Mouse (Mus musculus): Measurements from ENCODE around the gene Akap5.

Gene Akap5

DNA sequence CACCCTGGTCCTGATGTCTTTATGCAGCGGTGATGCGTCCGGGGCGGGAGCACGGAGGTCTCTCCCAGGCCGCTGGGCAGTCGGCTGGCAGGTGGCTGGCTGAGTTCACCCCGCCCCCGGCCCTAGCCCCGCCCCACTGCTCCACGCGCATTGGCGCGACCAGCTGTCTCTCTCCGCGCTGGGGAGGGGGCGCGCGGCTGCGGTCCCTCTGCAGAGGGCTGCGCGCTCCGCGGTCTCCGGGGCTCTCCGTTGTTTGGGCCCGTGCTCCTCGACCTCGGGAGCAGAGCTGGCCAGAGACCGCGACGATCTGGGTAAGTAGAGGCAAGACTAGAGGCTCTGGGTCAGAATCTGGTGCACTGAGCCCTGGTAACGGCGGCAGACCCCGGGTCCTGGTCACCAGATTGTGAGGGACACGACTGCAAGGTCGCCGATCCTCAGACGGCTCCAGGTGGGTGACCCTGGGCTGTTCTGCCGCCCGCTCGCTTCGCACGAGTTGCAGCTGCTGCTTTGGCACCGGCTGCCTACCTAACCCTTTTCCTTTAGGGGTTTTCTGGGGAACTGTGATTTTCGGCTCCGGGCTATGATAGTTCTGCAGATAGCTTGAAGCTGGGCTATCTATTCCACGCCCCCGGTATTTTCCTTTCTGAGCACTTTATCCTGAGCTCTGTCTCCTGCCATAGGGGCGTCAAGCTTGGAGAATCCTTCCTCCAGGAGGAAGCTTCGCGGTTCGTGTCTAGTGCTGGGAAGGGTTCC, at the start of gene Akap5:
TSS of gene Akap5 (plus strand) at position 213 of the 753 bp plus-strand sequence.
- DNase-seq (ENCODE audit: low read depth, low spot score): peak; percentile 87

DNA sequence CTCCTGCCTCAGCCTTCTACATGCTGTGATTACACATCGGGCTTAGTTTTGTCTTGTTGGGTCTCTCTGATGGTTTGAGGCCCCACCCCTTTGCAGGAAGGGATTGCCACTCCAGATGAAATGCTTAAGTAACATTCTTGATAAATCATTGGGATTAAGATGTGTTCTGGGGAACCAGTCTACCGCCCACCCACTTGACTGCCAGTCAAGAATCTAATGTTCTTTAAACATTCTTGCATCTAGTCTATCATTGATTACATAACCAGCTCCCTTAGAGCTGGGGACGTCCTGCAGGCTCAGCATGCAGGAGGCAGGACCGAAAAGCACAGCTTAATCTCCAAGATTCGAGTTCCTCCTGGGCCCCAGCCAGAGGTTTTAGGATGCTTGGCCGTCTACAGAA, 46.5 kb upstream of the Akap5 start:
- DNase-seq (ENCODE audit: low read depth, low spot score): no peak

DNA sequence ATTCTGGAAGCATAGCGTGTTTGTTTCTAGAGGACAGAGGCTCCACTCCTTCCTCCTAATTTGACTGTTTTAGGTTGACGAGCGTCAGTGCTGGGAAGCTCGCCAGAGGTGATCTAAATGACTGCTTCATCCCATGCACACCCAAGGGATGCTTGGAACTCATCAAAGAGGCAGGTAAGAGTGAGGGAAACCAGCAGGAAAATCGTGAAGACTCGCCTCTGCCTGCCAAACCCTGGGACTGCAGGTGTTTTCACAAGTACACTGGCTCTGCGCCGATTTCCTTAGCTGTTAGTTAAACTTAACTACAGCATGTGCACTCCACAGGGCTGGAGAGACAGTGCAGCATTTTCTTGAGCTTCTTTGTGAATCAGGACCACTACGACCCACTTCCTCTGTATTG, 44.1 kb upstream of the Akap5 start:
- DNase-seq (ENCODE audit: low read depth, low spot score): no peak

DNA sequence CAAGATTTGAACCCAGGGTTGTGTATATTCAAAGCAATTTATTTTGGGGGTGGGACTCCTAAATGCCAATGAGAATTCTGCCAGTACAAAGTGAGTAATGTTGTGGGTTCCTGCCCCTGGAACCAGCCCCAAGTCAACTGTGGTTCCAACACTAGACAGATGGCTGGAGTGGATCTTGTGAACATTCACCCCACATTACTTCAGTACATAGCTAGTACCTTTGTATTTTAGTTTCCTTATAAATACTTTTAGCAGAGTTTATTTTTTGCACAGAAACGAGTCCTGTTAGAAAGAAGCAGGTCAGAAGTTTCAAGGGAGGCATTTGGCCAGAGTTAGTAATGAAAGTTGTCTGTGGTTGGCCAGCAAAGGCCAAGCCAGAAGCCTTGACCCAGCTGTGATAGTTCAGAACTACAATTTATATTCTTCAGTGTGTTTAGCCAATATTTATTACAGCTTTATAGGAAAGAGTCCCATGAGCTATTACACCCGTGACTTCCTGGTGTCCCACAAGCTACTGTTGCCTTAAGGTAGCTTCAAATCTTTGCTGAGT, 43.5 kb upstream of the Akap5 start:
- no peak for DNase-seq (ENCODE audit: low read depth, low spot score)

DNA sequence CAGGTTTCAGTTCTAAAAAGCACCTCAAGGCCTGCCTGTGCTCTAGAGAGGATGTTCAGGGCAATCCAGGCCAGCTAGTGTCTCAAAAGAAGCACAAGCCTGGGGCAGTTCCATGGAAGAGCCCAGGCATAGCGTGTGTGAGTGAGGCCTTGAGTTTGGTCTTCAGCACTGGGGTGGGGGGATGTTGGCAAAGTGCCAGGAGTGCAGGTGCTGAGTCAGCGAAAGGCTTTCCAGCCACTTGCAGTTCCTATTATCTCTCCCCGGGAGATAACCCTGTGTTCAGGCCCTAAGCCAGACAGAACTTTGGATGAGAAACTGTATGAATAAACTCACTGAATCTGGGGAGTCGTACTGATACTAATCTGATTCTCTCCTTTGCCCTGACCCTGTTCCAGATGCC, 42.6 kb upstream of the Akap5 start:
- DNase-seq (ENCODE audit: low read depth, low spot score): peak; percentile 15

DNA sequence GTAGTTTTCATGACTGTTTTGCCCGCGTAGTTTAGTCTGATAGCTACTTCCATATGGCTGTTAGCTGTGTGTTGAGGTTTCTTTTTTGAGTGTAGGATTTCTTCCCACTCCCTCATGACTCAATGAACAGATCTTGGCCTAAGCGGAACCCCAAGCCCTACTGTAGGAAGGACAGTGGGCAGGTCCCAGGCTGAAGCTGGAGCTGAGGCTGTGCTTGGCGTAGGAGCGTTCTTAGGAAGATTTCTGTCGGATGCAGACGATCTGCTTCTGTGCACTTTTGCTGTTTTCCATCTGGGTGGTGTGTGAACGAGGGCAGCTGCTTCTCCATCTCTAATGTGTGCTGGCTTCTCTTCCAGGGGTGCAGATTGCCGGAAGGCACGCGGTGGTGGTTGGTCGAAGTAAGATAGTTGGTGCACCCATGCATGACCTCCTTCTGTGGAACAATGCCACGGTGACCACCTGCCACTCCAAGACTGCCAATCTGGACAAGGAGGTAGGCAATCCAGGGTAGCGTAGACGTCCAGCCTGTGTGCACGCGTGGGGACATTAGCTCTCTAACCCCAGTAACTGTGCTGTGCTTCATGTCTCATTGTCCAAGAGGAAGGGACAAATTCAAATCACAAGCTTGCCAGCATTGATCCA, 42.0 kb upstream of the Akap5 start:
- no peak for DNase-seq (ENCODE audit: low read depth, low spot score)

DNA sequence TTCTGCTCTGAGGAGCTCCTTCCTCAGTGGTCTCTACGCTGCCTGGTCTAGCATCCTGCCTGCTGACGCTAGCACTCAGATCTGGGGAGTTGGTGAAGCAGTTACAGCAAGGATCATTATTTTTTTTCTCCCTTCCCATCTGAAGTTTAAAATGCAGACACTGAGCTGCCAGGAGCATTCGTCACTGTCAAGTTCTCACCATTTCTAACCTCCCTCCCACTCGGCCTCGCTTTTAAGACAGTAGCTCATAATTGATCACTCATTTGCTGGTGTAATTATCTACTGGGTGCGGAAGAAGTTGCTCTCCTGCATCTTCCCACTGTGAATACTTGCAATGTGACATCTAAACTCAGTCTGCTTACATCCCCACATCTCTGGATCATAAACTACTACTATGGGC, 39.3 kb upstream of the Akap5 start:
- no peak for DNase-seq (ENCODE audit: low read depth, low spot score)

DNA sequence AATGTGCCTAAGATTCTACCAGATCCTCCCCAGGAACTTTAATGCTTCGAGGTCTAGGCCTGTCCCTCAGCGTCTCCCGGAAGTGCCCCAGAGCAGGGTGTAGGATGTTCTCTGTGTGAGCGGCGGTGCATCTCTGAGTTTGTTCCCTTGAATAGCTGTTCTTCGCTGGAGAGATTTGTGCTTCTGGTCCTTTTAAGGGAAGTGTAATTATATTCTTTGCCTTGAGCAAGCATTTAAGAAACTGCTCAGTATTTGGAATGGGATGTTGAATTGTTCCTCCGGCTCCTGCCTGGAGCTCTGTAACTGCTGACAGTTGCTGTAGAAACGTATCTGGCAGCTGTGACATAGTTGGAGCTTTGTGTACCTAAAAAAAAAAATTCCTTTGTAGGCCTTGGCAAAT, 36.7 kb upstream of the Akap5 start:
- no peak for DNase-seq (ENCODE audit: low read depth, low spot score)

DNA sequence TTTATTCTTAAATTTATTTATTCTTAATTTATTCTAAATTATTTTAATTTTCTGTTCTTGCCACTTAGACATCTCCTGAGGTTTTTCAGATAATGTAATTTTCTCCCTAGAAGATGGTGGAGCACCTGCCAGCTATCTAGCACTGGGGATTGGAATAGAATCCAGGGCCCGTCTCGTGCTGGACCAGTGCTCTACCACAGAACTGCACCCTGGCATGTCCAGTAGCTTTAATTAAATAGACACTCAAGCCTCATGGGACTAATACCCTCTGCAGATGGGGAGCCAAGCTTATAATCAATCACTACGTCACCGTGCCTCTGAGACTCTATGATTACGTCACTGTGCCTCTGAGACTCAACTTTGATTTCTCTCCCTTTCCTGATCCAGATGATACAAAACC, 36.2 kb upstream of the Akap5 start:
- DNase-seq (ENCODE audit: low read depth, low spot score): no peak

DNA sequence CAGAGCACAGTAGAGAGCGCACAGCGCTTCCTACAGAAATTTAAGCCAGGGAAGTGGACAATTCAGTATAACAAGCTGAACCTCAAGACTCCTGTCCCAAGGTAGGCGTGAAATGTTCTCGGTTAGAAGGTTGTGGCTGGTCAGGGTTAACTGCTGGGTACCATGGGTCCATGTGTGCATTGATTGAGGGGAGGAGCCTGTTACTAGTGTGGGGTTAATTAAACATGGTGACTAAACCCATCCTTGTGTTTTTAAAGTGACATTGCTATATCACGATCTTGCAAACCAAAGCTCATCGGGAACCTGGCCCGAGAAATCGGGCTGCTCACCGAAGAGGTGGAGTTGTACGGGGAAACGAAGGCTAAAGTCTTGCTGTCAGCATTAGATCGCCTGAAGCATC, 35.3 kb upstream of the Akap5 start:
- no peak for DNase-seq (ENCODE audit: low read depth, low spot score)

DNA sequence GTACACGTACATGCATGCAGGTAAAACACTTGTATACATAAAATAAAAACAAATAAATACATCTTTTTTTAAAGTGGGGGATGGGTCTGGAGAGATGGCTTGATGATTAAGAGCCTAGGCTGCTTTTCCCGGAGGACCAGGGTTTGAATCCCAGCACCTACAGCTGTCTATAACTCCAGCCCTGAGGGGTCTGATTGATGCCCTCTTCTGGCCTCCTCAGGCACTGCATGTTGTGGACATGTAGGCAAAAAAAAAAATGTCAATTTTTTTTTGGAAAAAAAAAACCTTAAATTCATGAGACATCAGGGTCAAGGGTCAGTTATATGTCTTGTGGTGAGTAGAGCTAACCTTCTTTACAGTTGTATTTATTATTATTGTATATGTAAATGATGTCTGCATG, 34.4 kb upstream of the Akap5 start:
- DNase-seq (ENCODE audit: low read depth, low spot score): no peak

DNA sequence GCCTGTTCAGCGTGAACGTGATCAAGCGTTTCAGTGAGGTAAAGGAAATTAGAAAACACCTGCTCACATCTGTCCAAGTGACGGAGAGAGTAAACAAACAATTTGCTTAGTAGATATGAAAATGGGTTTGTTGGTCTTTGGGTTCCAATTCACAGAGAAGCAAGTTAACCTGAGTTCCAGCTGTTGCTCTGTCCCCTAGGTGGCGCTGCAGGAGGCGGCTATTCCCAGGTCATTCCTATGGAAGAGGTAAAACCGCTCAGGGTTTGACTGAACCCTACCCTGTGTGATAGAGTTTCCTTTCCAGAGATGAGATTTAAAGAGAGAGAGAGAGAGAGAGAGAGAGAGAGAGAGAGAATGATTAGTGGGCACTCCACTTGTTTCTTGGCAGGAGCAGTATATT, 31.5 kb upstream of the Akap5 start:
- peak; percentile 53 for DNase-seq (ENCODE audit: low read depth, low spot score)

DNA sequence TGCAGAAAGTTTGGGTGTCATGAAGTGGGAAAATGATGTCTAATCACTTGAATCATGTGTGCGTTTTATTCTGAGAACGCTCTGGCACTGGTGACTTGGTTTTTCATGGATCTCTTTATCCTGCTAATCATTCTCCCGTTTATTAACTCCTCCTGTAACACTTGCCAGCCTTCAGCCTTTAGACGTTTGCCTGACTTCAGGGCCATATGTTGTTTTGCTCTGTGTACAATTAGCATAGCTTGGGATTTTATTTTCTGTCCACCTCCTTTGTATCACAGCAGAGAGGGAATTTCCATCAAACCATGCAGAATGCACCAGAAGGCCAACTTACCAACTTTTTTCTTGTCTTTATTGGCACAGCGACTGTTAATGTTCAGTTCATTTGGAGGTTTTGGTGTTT, 26.9 kb upstream of the Akap5 start:
- DNase-seq (ENCODE audit: low read depth, low spot score): no peak

DNA sequence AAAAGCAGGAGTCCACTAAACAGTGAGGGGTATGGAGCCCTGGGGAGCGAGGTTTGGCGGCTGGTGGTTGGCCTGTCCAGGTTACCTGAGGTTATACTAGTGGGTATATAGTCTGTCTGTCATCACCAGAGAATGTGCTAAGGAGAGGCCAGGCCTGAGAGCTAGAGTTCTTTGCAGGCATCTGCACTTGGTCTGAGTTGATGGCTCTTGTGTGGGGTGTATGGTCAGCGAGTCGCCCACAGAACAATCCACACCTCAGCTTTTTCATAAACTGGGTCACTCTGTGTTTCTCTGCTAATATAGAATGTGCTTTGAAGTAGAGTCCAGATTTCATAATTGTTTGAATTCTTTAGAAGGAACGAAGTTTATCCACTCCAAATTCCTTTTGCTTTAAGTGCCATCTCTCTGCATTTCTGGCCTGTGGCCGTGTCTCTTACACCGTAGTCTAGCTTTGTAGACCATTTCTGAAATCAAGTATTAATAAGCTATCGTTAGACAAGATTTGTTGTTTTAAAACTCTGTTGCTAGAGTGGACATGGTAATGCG, 25.3 kb upstream of the Akap5 start:
- no peak for DNase-seq (ENCODE audit: low read depth, low spot score)

DNA sequence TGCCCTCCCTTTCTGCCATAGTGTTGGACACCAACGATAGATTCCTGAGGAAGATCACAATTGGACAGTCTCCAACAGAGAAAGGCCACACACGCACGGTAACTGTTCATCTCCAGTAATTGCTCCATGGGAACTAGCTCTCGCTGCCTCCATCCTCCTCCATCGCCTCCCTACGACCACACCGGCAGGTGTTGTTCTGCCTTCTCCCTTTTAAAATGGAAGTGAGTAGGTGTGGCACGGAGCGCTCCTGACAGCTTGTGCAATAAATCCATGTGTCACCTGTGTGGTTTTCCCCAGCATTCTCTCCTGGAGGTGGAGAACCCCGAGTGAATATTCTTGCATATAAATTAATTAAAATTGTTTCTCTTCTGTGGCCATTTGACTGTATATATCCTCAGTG, 24.3 kb upstream of the Akap5 start:
- DNase-seq (ENCODE audit: low read depth, low spot score): no peak

DNA sequence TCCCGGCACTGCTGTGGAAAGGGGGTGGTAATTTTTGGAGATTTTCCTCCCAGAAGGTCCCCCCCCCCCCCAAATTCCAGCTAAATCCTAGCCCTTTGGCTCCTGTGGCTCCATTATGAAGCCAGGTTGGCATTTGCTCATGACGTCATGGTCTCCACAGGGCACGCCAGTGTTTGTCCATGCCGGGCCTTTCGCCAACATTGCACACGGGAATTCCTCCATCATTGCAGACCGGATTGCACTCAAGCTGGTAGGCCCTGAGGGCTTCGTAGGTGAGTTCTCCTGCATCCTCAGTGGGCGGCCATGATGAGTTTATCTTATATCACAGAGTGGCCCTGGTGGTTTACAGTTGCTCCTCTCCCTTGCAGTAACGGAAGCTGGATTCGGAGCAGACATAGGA, 21.2 kb upstream of the Akap5 start:
- no peak for DNase-seq (ENCODE audit: low read depth, low spot score)

DNA sequence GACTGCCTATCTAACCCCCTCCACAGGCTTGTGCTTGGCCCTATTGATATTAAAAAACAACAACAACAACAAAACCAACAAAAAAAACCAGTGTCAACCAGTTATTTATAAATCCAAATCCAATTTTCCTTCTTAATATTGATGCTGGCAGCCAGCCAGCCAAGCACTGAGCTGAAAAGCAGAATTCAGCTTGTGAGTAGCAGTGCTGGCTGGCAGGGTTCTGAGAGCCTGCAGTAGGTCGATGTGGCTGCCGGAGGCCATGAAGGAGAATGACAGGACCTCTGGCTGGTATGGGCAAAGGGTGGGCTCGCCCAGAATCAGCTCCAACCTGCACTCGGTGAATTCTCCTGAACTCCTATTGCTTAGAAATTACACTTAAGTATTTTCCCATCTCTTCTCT, 20.5 kb upstream of the Akap5 start:
- no peak for DNase-seq (ENCODE audit: low read depth, low spot score)

DNA sequence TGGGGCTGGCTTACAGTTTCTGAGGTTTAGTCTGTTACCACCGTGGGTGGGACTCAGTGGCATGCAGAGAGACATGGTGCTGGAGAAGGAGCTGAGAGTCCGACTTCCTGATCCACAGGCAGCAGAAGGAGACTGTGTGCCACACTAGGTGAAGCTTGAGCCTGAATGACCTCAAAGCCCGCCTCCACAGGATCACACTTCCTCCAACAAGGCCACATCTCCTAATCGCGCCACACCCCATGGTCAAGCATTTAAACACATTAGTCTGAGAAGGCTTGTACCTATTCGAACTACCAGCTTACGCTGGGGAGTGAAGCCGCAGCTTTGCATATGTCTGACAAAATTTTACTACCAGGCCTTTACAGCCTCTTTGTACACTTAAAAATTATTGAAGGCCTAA, 19.6 kb upstream of the Akap5 start:
- no peak for DNase-seq (ENCODE audit: low read depth, low spot score)

DNA sequence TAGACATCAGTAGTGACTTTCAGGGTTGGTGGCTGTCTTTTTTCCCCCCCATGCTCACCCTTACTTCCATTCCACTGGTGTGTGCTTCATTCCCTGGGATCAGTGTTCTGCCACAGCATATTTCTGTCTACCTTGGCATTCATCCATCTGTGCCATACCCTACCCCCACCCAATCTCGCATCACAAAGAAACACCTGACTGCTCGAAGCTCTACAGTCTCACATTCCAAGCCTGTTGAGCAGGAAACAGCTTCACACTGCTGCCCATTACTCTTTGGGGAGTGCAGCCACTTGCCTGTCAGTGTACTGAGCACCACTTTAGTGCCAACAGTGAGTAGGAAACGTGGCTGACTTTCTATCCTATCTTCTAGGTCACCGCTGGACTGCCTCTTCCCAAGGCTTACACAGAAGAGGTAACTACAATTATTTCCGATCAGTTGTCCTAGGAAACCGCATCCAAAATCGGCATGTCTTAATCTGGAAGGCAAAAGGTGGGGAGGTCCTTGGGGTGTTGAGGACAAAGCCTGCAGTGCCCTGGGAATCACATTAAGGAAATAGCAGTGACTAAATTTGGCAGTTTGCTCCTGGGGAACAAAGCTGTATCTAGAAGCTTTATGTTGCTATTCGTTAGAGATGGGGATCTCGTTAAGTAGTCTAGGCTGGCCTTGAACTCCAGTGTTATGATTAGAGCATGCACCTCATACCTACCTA, 17.7 kb upstream of the Akap5 start:
- DNase-seq (ENCODE audit: low read depth, low spot score): no peak

DNA sequence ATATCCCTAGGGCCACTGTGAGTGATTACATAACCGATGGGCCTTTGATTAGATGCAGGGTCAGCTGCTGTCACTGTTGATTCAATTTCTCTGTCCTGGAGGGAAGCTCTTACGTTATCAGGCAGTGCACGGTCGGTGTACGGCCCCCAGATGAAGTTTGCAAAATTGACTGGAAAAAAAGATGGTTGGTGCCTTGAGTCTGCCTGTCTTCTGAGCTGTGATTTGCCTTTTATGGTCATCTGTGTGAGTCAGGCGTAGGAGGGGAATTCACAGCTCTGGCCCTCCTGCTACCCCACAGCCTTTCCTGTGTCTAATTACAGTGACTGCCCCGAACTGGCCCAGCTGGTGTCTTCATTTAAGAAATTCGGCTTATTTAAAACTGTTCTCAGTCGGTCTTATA, 16.7 kb upstream of the Akap5 start:
- DNase-seq (ENCODE audit: low read depth, low spot score): no peak

DNA sequence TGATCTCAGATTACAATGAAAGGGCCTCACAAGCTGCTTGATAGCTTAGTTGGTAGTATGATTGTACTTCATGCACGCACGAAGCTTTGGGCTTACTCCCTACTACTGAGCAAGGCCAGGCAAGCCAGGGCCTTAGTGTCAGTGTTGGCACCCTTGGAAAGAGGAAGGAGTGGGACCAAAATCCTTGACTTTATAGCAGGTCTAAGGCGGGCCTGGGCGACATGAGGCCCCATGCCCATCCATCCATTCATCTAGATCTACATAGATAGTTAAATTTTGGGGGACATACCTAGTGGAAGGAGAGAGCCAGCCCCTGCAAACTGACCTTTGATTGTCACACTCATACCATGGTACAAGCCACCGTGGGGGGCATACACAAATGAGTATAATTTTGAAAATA, 16.3 kb upstream of the Akap5 start:
- DNase-seq (ENCODE audit: low read depth, low spot score): no peak

DNA sequence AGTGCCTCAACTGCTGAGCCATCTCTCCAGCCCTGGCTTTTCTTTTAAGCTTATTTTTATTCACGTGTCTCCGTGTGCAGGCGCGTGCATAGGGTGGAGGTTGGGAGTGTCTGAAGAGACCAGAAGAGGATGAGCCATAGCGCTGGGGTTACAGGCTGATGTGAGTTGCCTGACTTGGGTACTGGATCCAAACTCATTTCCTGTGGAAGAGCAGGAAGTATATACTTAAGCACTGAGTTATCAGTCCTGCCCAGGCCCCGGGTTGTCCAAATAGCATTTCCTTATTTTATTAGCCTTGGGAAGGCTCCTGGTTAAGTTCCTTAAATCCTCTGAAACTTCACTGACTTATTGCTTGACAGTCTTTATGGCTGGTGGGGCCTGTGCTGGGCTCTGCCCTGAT, 14.7 kb upstream of the Akap5 start:
- no peak for DNase-seq (ENCODE audit: low read depth, low spot score)

Measured in mesoderm, embryonic 11.5 days (tissue).